Mouse (Mus musculus): ENCODE data around the gene Cwf19l1. TPM values are rescaled to one million over a fixed set of nuclear protein-coding genes. Genes with fewer than 3 reads are reported as not detected.
"Not testable (repeated sequence)": the region's sequence is repeated elsewhere in the genome, so short reads cannot be mapped to it uniquely, and the experiment has no call there.

Gene Cwf19l1
- polyA plus RNA-seq, 1 experiment from 2014 or later: 31.1 TPM

DNA sequence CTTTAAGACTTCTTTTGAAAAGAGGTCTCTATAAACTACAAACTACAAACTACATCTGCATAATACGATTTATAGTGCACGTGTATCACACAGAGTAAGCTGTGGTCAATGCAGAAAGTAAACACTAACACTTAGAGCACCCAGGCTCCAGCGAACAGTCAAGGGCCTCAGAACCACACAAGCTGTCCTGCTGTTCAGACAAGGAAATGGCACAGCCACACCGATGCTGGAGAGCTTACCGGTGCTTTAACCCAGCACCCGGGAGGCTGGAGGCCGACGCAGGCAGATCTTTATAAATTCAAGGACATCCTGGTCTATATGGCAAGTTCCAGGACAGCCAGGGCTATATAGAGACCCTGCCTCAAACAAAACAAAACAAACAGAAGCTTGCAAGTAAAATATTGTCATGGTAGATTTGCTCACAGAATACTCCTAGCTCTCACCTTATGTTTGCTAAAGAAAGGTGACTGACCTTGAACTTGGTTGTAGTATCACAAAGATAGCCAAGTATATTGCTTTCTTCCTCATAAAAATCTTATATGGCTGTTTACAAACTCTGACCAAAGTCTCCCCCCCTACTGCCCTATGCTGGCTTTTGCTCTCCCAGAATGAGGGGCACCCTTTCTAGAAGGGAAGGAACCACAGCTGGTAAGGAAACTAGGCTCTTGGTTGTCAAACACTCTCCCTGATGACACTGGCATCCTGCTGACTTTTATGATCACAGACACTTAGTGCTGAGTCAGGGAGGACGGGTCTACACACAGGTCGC lies 7.8 kb downstream of the Cwf19l1 start:
- ATAC-seq: no peak
- H3K36me3 ChIP-seq (ENCODE audit: control insufficient read depth, insufficient read depth, low read length): peaks cover 30% of the 10 kb centered on the region

DNA sequence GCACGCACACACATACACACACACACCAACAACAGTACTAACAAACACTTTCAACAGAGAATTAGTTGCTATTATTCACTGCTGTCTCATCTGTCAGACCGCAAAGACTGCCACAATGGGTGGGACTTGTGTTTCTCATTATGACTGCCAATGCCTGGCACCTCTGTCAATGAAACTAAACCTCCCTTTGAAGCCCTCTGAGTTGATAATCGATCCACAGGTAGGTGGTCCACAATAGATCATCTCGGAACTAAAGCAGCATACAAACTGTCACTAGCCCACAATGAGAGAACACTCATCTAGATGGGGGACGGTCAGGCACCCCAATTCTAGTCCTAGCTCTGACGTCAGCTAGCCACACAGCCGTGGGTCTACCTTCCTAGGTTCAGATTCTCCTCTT lies 14.5 kb downstream of the Cwf19l1 start:
- Histone ChIP-seq H3K4me2 (ENCODE audit: low read length) (no peak overlapping the region), H3K9me3 (replicated peaks; ENCODE audit: control insufficient read depth, low read length, poor library complexity, severe bottlenecking) (no peaks in the 10 kb centered on the region), H3K4me1 (ENCODE audit: control insufficient read depth, insufficient read depth, low read length) (no peaks in the 10 kb centered on the region), H3K9ac (ENCODE audit: low read depth, low read length) (no peak overlapping the region), H3K36me3 (ENCODE audit: control insufficient read depth, insufficient read depth, low read length) (peaks cover 40% of the 10 kb centered on the region), H3K27me3 (ENCODE audit: control insufficient read depth, insufficient read depth, low read depth, low read length) (no peaks in the 10 kb centered on the region), H3K4me3 (ENCODE audit: low read depth, low read length) (no peak overlapping the region), H3K27ac (ENCODE audit: low read length) (no peak overlapping the region)
- 94% methylated on average over 7 of the region's 7 CpGs for WGBS
- no peak for ATAC-seq

More for the DNA sequence above, 7.8 kb downstream of the Cwf19l1 start:
- Histone ChIP-seq H3K4me2 (ENCODE audit: low read length) (no peak overlapping the region), H3K27ac (ENCODE audit: low read length) (no peak overlapping the region), H3K9ac (ENCODE audit: low read depth, low read length) (no peak overlapping the region), H3K9me3 (replicated peaks; ENCODE audit: control insufficient read depth, low read length, poor library complexity, severe bottlenecking) (no peaks in the 10 kb centered on the region), H3K4me3 (ENCODE audit: low read depth, low read length) (no peak overlapping the region), H3K27me3 (ENCODE audit: control insufficient read depth, insufficient read depth, low read depth, low read length) (no peaks in the 10 kb centered on the region), H3K4me1 (ENCODE audit: control insufficient read depth, insufficient read depth, low read length) (no peaks in the 10 kb centered on the region)
- 95% methylated on average over 10 of the region's 10 CpGs for WGBS

DNA sequence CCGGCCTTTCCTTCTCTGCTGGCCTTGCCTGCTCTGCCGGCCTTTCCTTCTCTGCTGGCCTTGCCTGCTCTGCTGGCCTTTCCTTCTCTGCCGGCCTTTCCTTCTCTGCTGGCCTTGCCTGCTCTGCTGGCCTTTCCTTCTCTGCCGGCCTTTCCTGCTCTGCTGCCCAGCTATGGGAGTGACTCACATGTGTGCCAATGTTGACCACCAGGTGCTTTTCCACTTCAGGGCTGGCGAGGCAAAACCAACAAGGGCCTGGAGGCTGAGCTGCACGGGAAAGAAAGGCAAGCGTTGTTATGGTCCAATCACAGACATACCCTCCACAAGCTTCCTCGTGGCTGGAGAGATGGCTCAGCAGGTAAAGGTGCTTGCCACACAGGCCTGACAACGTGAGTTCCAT lies 15.0 kb downstream of the Cwf19l1 start:
- not testable (repeated sequence) for H3K9me3 ChIP-seq (replicated peaks; ENCODE audit: control insufficient read depth, low read length, poor library complexity, severe bottlenecking); H3K4me2 ChIP-seq (ENCODE audit: low read length); H3K9ac ChIP-seq (ENCODE audit: low read depth, low read length); H3K27ac ChIP-seq (ENCODE audit: low read length); ATAC-seq; H3K4me3 ChIP-seq (ENCODE audit: low read depth, low read length); H3K4me1 ChIP-seq (ENCODE audit: control insufficient read depth, insufficient read depth, low read length); H3K27me3 ChIP-seq (ENCODE audit: control insufficient read depth, insufficient read depth, low read depth, low read length)
- peaks cover 40% of the 10 kb centered on the region for H3K36me3 ChIP-seq (ENCODE audit: control insufficient read depth, insufficient read depth, low read length)
- WGBS: 94% methylated on average over 7 of the region's 9 CpGs

DNA sequence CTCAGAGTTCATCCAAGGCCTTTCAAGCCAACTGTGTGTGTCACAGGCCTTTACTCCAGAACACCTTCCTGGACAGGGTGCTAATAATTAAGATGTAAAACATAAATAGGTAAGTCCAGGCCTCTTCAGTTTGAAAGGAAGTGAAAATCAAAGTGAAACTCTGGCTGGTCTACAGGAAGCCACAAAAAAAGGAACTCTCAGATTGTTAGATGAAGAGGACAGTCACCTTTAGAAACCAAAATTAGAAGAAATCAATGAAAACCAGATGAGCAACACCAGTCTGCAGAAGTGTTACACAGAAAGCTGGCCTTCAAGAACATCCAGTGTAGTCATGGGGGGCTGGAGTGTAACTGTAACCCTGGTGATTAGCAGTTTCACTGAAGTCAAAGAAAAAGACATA lies 17.9 kb downstream of the Cwf19l1 start:
- Histone ChIP-seq H3K9me3 (replicated peaks; ENCODE audit: control insufficient read depth, low read length, poor library complexity, severe bottlenecking) (no peaks in the 10 kb centered on the region), H3K36me3 (ENCODE audit: control insufficient read depth, insufficient read depth, low read length) (peaks cover 36% of the 10 kb centered on the region), H3K9ac (ENCODE audit: low read depth, low read length) (no peak overlapping the region), H3K4me3 (ENCODE audit: low read depth, low read length) (no peak overlapping the region), H3K4me1 (ENCODE audit: control insufficient read depth, insufficient read depth, low read length) (no peaks in the 10 kb centered on the region), H3K27me3 (ENCODE audit: control insufficient read depth, insufficient read depth, low read depth, low read length) (no peaks in the 10 kb centered on the region), H3K4me2 (ENCODE audit: low read length) (no peak overlapping the region), H3K27ac (ENCODE audit: low read length) (no peak overlapping the region)
- no peak for ATAC-seq

DNA sequence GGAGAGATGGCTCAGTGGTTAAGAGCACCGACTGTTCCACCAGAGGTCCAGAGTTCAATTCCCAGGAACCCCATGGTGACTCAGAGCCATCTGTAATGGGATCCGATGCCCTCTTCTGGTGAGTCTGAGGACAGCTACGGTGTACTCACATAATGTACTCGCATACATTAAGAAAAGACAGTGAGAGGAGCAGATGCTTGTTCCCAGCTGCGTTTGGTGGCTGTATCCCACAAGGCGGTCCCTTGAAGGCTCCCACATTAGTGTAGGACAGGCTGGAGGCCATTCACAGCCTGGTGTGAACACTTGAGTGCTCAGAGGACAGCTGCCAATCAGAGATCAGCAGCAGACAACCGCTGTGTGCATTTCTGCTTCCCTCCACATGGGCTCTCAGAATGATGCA lies 24.0 kb downstream of the Cwf19l1 start:
- ATAC-seq: no peak
- WGBS: 43% methylated on average over 7 of the region's 7 CpGs
- H3K27ac ChIP-seq (ENCODE audit: low read length): no peak overlapping the region
- H3K36me3 ChIP-seq (ENCODE audit: control insufficient read depth, insufficient read depth, low read length): peaks cover 29% of the 10 kb centered on the region
- no peak overlapping the region for H3K4me2 ChIP-seq (ENCODE audit: low read length)
- no peak overlapping the region for H3K9ac ChIP-seq (ENCODE audit: low read depth, low read length)
- H3K27me3 ChIP-seq (ENCODE audit: control insufficient read depth, insufficient read depth, low read depth, low read length): no peaks in the 10 kb centered on the region
- H3K9me3 ChIP-seq (replicated peaks; ENCODE audit: control insufficient read depth, low read length, poor library complexity, severe bottlenecking): no peaks in the 10 kb centered on the region
- no peak overlapping the region for H3K4me3 ChIP-seq (ENCODE audit: low read depth, low read length)
- peaks cover 6% of the 10 kb centered on the region for H3K4me1 ChIP-seq (ENCODE audit: control insufficient read depth, insufficient read depth, low read length)

DNA sequence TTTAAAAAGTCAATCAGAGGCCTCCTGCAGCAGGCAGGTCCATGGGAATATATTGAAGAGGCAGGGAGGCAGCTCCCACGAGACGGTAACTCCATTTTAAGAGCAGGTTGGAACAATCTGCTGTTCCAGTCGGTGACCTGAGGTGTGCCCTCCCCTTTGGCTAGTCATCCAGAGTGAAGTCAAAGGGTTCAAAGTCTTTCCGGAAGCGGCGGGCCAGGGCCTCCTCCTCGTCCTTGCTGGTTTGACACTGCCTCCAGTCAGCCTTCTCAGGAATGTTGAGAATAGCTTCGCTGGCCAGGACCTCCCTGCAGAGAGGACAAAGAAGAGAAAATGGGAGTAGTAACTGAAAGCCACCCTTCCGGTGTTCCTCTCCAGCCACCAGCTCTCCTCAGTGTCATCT lies 25.3 kb downstream of the Cwf19l1 start:
- WGBS: 97% methylated on average over 9 of the region's 9 CpGs
- no peaks in the 10 kb centered on the region for H3K27me3 ChIP-seq (ENCODE audit: control insufficient read depth, insufficient read depth, low read depth, low read length)
- no peak overlapping the region for H3K4me3 ChIP-seq (ENCODE audit: low read depth, low read length)
- no peak overlapping the region for H3K27ac ChIP-seq (ENCODE audit: low read length)
- no peak overlapping the region for H3K9ac ChIP-seq (ENCODE audit: low read depth, low read length)
- H3K4me1 ChIP-seq (ENCODE audit: control insufficient read depth, insufficient read depth, low read length): peaks cover 18% of the 10 kb centered on the region
- ATAC-seq: no peak
- no peak overlapping the region for H3K4me2 ChIP-seq (ENCODE audit: low read length)
- H3K36me3 ChIP-seq (ENCODE audit: control insufficient read depth, insufficient read depth, low read length): peaks cover 26% of the 10 kb centered on the region
- H3K9me3 ChIP-seq (replicated peaks; ENCODE audit: control insufficient read depth, low read length, poor library complexity, severe bottlenecking): no peaks in the 10 kb centered on the region

DNA sequence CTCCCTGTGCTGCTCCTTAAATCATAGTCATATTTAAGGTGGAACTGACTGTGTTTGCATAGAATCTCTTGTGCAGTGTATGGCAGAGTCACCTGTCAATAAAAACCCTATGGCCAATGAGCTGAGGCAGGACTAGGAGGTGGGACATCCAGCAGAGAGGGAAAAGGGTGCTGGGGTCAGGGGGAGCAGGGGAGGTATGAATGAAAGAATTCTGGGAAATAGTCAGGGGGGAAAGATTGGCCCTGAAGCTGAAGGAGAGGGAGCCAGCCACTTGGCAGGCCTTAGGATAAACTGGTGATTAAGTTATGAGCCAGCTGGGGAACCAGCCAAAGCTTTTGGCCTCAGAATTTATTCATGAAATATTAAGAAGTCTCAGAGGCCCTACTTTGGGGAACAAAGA lies 26.7 kb downstream of the Cwf19l1 start:
- Histone ChIP-seq H3K27me3 (ENCODE audit: control insufficient read depth, insufficient read depth, low read depth, low read length) (no peaks in the 10 kb centered on the region), H3K4me1 (ENCODE audit: control insufficient read depth, insufficient read depth, low read length) (peaks cover 21% of the 10 kb centered on the region), H3K27ac (ENCODE audit: low read length) (no peak overlapping the region), H3K9me3 (replicated peaks; ENCODE audit: control insufficient read depth, low read length, poor library complexity, severe bottlenecking) (no peaks in the 10 kb centered on the region), H3K4me2 (ENCODE audit: low read length) (no peak overlapping the region), H3K4me3 (ENCODE audit: low read depth, low read length) (no peak overlapping the region), H3K36me3 (ENCODE audit: control insufficient read depth, insufficient read depth, low read length) (peaks cover 23% of the 10 kb centered on the region), H3K9ac (ENCODE audit: low read depth, low read length) (no peak overlapping the region)
- ATAC-seq: no peak

DNA sequence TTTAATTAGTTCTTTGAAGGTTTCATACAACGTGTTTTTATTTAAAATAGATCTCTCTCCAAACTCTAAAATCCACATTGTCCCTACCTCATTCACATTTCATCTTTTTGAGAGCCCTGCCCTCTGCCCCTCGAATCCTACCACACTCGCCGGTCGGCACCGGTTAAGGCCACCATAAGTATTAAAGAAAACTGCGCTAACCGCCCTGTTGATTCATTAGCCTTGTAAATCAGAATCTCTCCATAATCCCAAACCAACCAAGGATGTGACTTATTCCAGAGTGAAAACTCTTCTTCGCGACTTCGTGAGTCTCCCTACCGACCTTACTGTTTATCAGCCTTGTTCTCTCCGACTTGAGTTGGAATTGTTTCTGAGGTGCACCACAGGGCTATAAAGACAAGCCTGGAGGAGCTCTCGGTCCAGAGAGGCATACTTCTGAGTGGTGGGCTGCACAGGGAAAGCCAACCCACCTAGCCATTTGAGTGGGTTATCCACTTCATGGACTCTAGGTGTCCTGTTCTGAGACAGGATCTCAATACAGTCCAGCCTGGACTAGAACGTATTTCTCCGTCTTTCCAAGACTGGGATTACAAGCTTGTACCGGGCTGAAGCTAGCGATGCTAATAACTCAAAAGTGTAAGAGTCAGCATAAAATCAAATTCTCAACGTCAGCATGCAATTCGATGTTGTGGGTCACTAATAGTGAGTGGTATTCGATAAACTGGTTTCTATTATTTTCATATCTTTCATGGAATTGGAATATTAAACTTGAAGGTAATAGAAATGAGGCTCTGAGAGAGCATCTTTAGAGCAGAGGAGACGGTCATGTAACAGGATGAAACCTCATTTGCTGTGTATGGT lies 27.8 kb downstream of the Cwf19l1 start:
- Histone ChIP-seq H3K9me3 (replicated peaks; ENCODE audit: control insufficient read depth, low read length, poor library complexity, severe bottlenecking) (no peaks in the 10 kb centered on the region), H3K27me3 (ENCODE audit: control insufficient read depth, insufficient read depth, low read depth, low read length) (no peaks in the 10 kb centered on the region), H3K4me2 (ENCODE audit: low read length) (peak overlapping the region; percentile 70), H3K4me1 (ENCODE audit: control insufficient read depth, insufficient read depth, low read length) (peaks cover 21% of the 10 kb centered on the region), H3K36me3 (ENCODE audit: control insufficient read depth, insufficient read depth, low read length) (peaks cover 13% of the 10 kb centered on the region), H3K9ac (ENCODE audit: low read depth, low read length) (peak overlapping the region; percentile 13), H3K27ac (ENCODE audit: low read length) (0 out of 2 replicates have a peak overlapping the region, but pooled peaks have one; percentile 0), H3K4me3 (ENCODE audit: low read depth, low read length) (peak overlapping the region; percentile 72)
- WGBS: 28% methylated on average over 22 of the region's 22 CpGs
- ATAC-seq: peak; percentile 64
